Mouse (Mus musculus): ENCODE data around the gene Hipk2.
"Not testable (repeated sequence)": the region's sequence is repeated elsewhere in the genome, so short reads cannot be mapped to it uniquely, and the experiment has no call there.

Hipk2 gene

GRCm38 (mm10) chr6:38698233-38698889 is 177.6 kb downstream of the Hipk2 start:
- DNase-seq (ENCODE audit: low spot score), result no peak

- DNase-seq (ENCODE audit: low spot score), result no peak
Measured at GRCm38 (mm10) chr6:38696570-38696969, 179.4 kb downstream of the Hipk2 start.

- peak; percentile 64 for DNase-seq (ENCODE audit: low spot score)
Measured at GRCm38 (mm10) chr6:38695380-38696054, 180.4 kb downstream of the Hipk2 start.

- DNase-seq (ENCODE audit: low spot score), result no peak
Measured at GRCm38 (mm10) chr6:38692556-38692955, 183.4 kb downstream of the Hipk2 start.

GRCm38 (mm10) chr6:38691052-38691451 is 184.9 kb downstream of the Hipk2 start:
- DNase-seq (ENCODE audit: low spot score), result no peak

GRCm38 (mm10) chr6:38690615-38691014 is 185.3 kb downstream of the Hipk2 start:
- no peak for DNase-seq (ENCODE audit: low spot score)

GRCm38 (mm10) chr6:38688841-38689240 is 187.1 kb downstream of the Hipk2 start:
- DNase-seq (ENCODE audit: low spot score), result no peak

- DNase-seq (ENCODE audit: low spot score), result no peak
Measured at GRCm38 (mm10) chr6:38687216-38687615, 188.7 kb downstream of the Hipk2 start.

- no peak for DNase-seq (ENCODE audit: low spot score)
Measured at GRCm38 (mm10) chr6:38682532-38682931, 193.4 kb downstream of the Hipk2 start.

- no peak for DNase-seq (ENCODE audit: low spot score)
Measured at GRCm38 (mm10) chr6:38677629-38678028, 198.3 kb downstream of the Hipk2 start.

- DNase-seq (ENCODE audit: low spot score), result no peak
Measured at GRCm38 (mm10) chr6:38676723-38677122, 199.2 kb downstream of the Hipk2 start.

- DNase-seq (ENCODE audit: low spot score), result no peak
Measured at GRCm38 (mm10) chr6:38676217-38676616, 199.7 kb downstream of the Hipk2 start.

GRCm38 (mm10) chr6:38672011-38672410 is 204.0 kb downstream of the Hipk2 start:
- DNase-seq (ENCODE audit: low spot score), result no peak

GRCm38 (mm10) chr6:38671270-38671669 is 204.7 kb downstream of the Hipk2 start:
- no peak for DNase-seq (ENCODE audit: low spot score)

GRCm38 (mm10) chr6:38670488-38670887 is 205.5 kb downstream of the Hipk2 start:
- DNase-seq (ENCODE audit: low spot score), result not testable (repeated sequence)

- DNase-seq (ENCODE audit: low spot score), result no peak
Measured at GRCm38 (mm10) chr6:38669580-38669979, 206.4 kb downstream of the Hipk2 start.

- no peak for DNase-seq (ENCODE audit: low spot score)
Measured at GRCm38 (mm10) chr6:38662714-38663615, 213.0 kb downstream of the Hipk2 start, which contains the start of gene Clec2l. TSS of gene Clec2l (plus strand) at chr6:38663069.

GRCm38 (mm10) chr6:38661626-38662025 is 214.3 kb downstream of the Hipk2 start:
- no peak for DNase-seq (ENCODE audit: low spot score)

- peak; percentile 46 for DNase-seq (ENCODE audit: low spot score)
Measured at GRCm38 (mm10) chr6:38650263-38650937, 225.6 kb downstream of the Hipk2 start.

- DNase-seq (ENCODE audit: low spot score), result no peak
Measured at GRCm38 (mm10) chr6:38649545-38649944, 226.4 kb downstream of the Hipk2 start.
